Mouse (Mus musculus) embryo, embryonic 10.5 days (tissue): ENCODE measurements around the gene Gm16442.
"Not testable (repeated sequence)": the region's sequence is repeated elsewhere in the genome, so short reads cannot be mapped to it uniquely, and the experiment has no call there.

Experiments
- DNase-seq: peaks from one replicate; pipeline ENCODE4 v3.0.0-alpha.2; 2015; ENCODE audit warnings: low spot score

Gene Gm16442

GRCm38 (mm10) chr7:20122479-20122878, at the start of gene Gm16442:
Gene Gm16442, minus strand, starts transcription at chr7:20122579.
- DNase-seq = not testable (repeated sequence)

GRCm38 (mm10) chr7:20168277-20168676, 45.9 kb upstream of the Gm16442 start, which contains the start of gene Vmn1r94:
Gene Vmn1r94, minus strand, starts transcription at chr7:20168377.
- not testable (repeated sequence) for DNase-seq

GRCm38 (mm10) chr7:20138988-20139387, 16.6 kb upstream of the Gm16442 start, which contains the start of gene Vmn1r93:
Gene Vmn1r93, minus strand, starts transcription at chr7:20139088.
- not testable (repeated sequence) for DNase-seq

GRCm38 (mm10) chr7:20099380-20099779, 23.0 kb downstream of the Gm16442 start, which contains the start of gene Vmn1r91:
Gene Vmn1r91, plus strand, starts transcription at chr7:20099680.
- DNase-seq = not testable (repeated sequence)

DNA sequence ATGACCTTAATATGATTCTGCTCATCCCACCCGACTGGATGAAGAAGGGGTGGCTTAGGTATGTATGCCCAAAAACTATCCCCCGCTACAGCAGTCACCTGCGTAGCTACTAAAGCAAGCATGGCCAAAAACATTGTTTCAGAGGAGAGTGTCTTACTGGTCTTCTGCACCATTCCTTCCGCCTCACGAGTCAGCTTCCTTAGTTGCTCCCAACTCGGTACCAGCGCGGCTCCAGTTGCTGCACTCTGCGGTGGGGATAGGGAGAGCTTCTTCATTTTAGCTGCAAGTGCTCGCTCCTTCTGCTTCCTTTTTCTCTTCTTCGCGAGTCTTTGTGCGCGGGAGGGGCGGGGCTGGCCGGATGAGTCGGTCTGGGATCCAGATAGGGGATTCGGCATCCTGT, 44.3 kb downstream of the Gm16442 start:
- not testable (repeated sequence) for DNase-seq
